Mouse (Mus musculus) activated CD4-positive, CD25-positive, alpha-beta regulatory T cell (primary cell): Measurements from ENCODE around the gene Mrps36. TPM values are rescaled to one million over a fixed set of nuclear protein-coding genes. Genes with fewer than 3 reads are reported as not detected.

Source experiments
- polyA plus RNA-seq, 2 experiments: library from polyadenylated mRNA; unstranded; fragments of 100-300 nt; shearing (Covaris generic); gene quantifications; one replicate each; pipeline ENCODE4 v1.2.1; 2017

The Mrps36 gene
- polyA plus RNA-seq: 100 to 1,000 TPM in 1 of 2 experiments, 10 to 100 TPM in 1; 89.5 to 102 TPM

DNA sequence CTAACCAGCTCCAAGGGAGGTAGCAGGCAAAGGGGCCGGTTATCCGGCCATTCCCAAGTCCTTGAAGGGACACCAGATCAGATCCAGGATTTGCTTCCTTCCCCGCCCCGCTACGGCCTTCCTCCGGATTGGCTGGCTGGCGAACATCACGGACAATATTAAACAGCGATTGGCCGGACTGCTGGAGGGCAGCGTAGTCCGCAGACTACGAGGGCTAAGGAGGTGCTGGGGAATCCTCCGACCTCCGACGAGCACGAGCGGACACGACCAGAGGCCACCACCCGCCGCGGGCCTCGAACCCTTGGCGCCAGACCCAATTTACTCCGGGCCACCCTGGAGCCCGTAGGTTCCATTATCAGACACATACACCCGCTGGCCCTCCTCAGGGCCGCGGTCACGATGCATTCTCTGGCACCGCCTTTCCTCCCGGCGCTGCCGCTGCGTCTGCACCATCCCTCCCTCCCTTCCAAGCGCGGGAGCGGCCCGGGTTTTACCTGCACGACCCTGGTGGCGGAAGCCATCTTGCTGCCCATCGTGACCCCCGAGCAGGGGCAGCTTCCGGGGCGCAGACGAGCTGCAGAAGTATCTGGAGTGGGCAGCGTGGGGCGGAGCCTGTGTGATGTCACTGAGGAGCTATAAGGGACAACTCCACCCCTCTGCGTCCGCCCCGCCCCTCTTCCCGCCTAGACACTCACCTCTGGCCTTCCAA lies at the start of gene Mrps36:
Mrps36 (minus strand) TSS at position 624 of the 709 bp plus-strand sequence.

GRCm38 (mm10) chr13:100786414-100786867 lies 42.0 kb upstream of the Mrps36 start, which contains the start of gene Ccnb1:
TSS of gene Ccnb1 (minus strand) at chr13:100786570.

DNA sequence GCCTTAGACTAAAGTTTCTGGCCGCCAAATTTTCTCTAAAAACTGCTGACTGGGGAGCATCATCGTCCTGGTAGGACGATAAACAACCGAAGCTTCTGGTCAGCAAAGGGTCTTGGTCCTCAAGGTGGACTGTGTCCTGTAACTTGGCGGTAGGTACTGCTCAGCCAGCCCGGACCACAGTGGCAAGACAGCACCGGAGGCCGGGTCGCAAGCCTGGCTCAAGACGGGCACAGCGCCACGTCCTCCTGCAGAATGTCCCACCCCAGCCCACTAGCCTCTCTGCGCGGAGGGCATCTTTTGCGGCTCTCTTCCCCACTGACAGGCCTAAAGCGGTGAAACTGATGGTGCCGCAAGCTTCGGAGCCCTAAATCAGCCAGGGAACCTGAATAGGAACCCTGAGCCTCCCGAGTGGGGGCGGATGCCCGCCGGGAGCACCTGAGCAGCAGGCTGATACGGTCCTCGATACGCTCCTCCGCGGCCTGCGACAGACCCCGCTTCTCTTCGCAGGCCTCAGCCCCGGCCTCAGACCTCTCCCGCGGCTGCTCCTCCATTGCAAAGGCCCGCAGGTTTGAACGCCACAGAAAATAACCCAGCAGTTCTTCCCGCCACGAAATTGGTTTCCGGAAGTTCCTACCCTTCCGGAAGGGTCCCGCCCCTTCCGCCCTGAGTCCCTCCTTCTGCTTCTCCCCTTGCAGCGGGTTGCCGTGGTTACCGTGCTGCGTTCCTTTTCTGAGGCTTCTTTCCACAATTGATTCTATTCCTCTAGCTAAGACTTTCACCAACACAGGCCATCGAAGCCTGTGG lies 31.0 kb upstream of the Mrps36 start, which contains the start of gene Cenph:
Cenph (minus strand) TSS at position 648 of the 804 bp plus-strand sequence.

DNA sequence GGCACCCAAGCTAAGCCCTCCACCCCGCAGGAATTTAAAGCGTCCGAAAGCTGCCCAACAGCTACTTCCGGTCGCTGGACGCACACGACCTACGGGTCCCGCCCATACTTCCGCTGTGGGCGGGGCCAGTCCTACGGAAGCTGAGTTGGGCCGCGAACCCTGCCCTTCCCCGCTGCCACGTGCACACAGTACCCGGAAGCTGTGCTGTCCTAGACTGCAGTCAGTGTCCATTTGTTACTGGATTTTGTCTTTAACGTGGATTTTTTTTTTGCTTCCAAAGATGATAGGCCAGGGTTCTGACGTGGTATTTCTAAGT lies 13.6 kb downstream of the Mrps36 start, which contains the start of gene Cdk7:
Cdk7 (minus strand) TSS at position 79 of the 316 bp plus-strand sequence.

Other genes starting within 250 kb of the Mrps36 start
- 1 to 10 TPM in 1 of 2 experiments, not detected in 1; 1.0 TPM for gene Ocln, start 191.9 kb downstream of the Mrps36 start, polyA plus RNA-seq
- 1 to 10 TPM; 5.5 to 8.4 TPM for gene Marveld2, start 127.7 kb downstream of the Mrps36 start, polyA plus RNA-seq
- gene Ak6, start 93.7 kb downstream of the Mrps36 start, polyA plus RNA-seq: 100 to 1,000 TPM; 116 to 165 TPM
- gene Rad17, start 93.6 kb downstream of the Mrps36 start, polyA plus RNA-seq: 10 to 100 TPM; 19.3 to 21.0 TPM
- 1 to 10 TPM; 3.3 to 9.9 TPM for gene Taf9, start 93.1 kb downstream of the Mrps36 start, polyA plus RNA-seq
- 10 to 100 TPM; 25.1 to 27.7 TPM for gene Ccdc125, start 74.9 kb downstream of the Mrps36 start, polyA plus RNA-seq
- 10 to 100 TPM; 74.7 to 89.0 TPM for gene Cdk7, start 13.7 kb downstream of the Mrps36 start, polyA plus RNA-seq
- 1 to 10 TPM; 7.1 to 8.8 TPM for gene Cenph, start 31.2 kb upstream of the Mrps36 start, polyA plus RNA-seq
- gene Ccnb1, start 41.9 kb upstream of the Mrps36 start, polyA plus RNA-seq: 10 to 100 TPM; 21.0 to 26.2 TPM
- gene Slc30a5, start 88.8 kb upstream of the Mrps36 start, polyA plus RNA-seq: 10 to 100 TPM; 48.3 to 52.9 TPM